Mouse (Mus musculus): ENCODE measurements around the gene Zdhhc25. TPM values are rescaled to one million over a fixed set of nuclear protein-coding genes. Genes with fewer than 3 reads are reported as not detected.

The Zdhhc25 gene
- polyA plus RNA-seq, 1 experiment from 2014 or later, result not detected

- no peak for ATAC-seq (replicated peaks; ENCODE audit: insufficient number of reproducible peaks, low FRiP score, low TSS enrichment)
- H3K4me3 ChIP-seq (ENCODE audit: low read depth, low read length), result no peak overlapping the region
- 69% methylated on average over 2 of the region's 2 CpGs for WGBS (ENCODE audit: insufficient replicate concordance)
- no peak overlapping the region for H3K27ac ChIP-seq (ENCODE audit: low read depth, low read length)
- H3K27me3 ChIP-seq (ENCODE audit: control insufficient read depth, insufficient read depth, low read length), result no peaks in the 10 kb centered on the region
- H3K9me3 ChIP-seq (replicated peaks; ENCODE audit: control insufficient read depth, low read length), result no peaks in the 10 kb centered on the region
- H3K4me1 ChIP-seq (ENCODE audit: control insufficient read depth, insufficient read depth, low read length), result no peaks in the 10 kb centered on the region
- no peaks in the 10 kb centered on the region for H3K36me3 ChIP-seq (ENCODE audit: control insufficient read depth, insufficient read depth, low read length)
- H3K9ac ChIP-seq (ENCODE audit: low read depth, low read length), result no peak overlapping the region
- H3K4me2 ChIP-seq, result no peak overlapping the region
These were observed 23.8 kb downstream of the Zdhhc25 start for GRCm38 (mm10) chr15:88623891-88624290.

- no peak overlapping the region for H3K27ac ChIP-seq (ENCODE audit: low read depth, low read length)
- no peak for ATAC-seq (replicated peaks; ENCODE audit: insufficient number of reproducible peaks, low FRiP score, low TSS enrichment)
- H3K4me1 ChIP-seq (ENCODE audit: control insufficient read depth, insufficient read depth, low read length), result no peaks in the 10 kb centered on the region
- H3K36me3 ChIP-seq (ENCODE audit: control insufficient read depth, insufficient read depth, low read length), result no peaks in the 10 kb centered on the region
- no peaks in the 10 kb centered on the region for H3K9me3 ChIP-seq (replicated peaks; ENCODE audit: control insufficient read depth, low read length)
- H3K9ac ChIP-seq (ENCODE audit: low read depth, low read length), result no peak overlapping the region
- H3K4me3 ChIP-seq (ENCODE audit: low read depth, low read length), result no peak overlapping the region
- H3K27me3 ChIP-seq (ENCODE audit: control insufficient read depth, insufficient read depth, low read length), result no peaks in the 10 kb centered on the region
- H3K4me2 ChIP-seq, result no peak overlapping the region
- WGBS (ENCODE audit: insufficient replicate concordance), result 82% methylated on average over 6 of the region's 6 CpGs
These were observed 24.8 kb downstream of the Zdhhc25 start for GRCm38 (mm10) chr15:88624874-88625277.

GRCm38 (mm10) chr15:88625303-88626066 lies 25.4 kb downstream of the Zdhhc25 start:
- ATAC-seq (replicated peaks; ENCODE audit: insufficient number of reproducible peaks, low FRiP score, low TSS enrichment), result no peak
- WGBS (ENCODE audit: insufficient replicate concordance), result 67% methylated on average over 3 of the region's 3 CpGs
- H3K4me2 ChIP-seq, result no peak overlapping the region
- H3K4me3 ChIP-seq (ENCODE audit: low read depth, low read length), result no peak overlapping the region
- no peaks in the 10 kb centered on the region for H3K9me3 ChIP-seq (replicated peaks; ENCODE audit: control insufficient read depth, low read length)
- H3K36me3 ChIP-seq (ENCODE audit: control insufficient read depth, insufficient read depth, low read length), result no peaks in the 10 kb centered on the region
- no peak overlapping the region for H3K9ac ChIP-seq (ENCODE audit: low read depth, low read length)
- no peaks in the 10 kb centered on the region for H3K27me3 ChIP-seq (ENCODE audit: control insufficient read depth, insufficient read depth, low read length)
- no peak overlapping the region for H3K27ac ChIP-seq (ENCODE audit: low read depth, low read length)
- no peaks in the 10 kb centered on the region for H3K4me1 ChIP-seq (ENCODE audit: control insufficient read depth, insufficient read depth, low read length)

GRCm38 (mm10) chr15:88626886-88627488 lies 26.9 kb downstream of the Zdhhc25 start:
- WGBS (ENCODE audit: insufficient replicate concordance), result 82% methylated on average over 5 of the region's 5 CpGs
- no peak for ATAC-seq (replicated peaks; ENCODE audit: insufficient number of reproducible peaks, low FRiP score, low TSS enrichment)
- Histone ChIP-seq H3K4me3 (ENCODE audit: low read depth, low read length) (no peak overlapping the region), H3K27me3 (ENCODE audit: control insufficient read depth, insufficient read depth, low read length) (no peaks in the 10 kb centered on the region), H3K9ac (ENCODE audit: low read depth, low read length) (no peak overlapping the region), H3K4me1 (ENCODE audit: control insufficient read depth, insufficient read depth, low read length) (no peaks in the 10 kb centered on the region), H3K4me2 (no peak overlapping the region), H3K9me3 (replicated peaks; ENCODE audit: control insufficient read depth, low read length) (no peaks in the 10 kb centered on the region), H3K36me3 (ENCODE audit: control insufficient read depth, insufficient read depth, low read length) (no peaks in the 10 kb centered on the region), H3K27ac (ENCODE audit: low read depth, low read length) (no peak overlapping the region)

GRCm38 (mm10) chr15:88628801-88629356 lies 28.8 kb downstream of the Zdhhc25 start:
- Histone ChIP-seq H3K9me3 (replicated peaks; ENCODE audit: control insufficient read depth, low read length) (no peaks in the 10 kb centered on the region), H3K4me2 (no peak overlapping the region), H3K36me3 (ENCODE audit: control insufficient read depth, insufficient read depth, low read length) (no peaks in the 10 kb centered on the region), H3K4me1 (ENCODE audit: control insufficient read depth, insufficient read depth, low read length) (no peaks in the 10 kb centered on the region), H3K4me3 (ENCODE audit: low read depth, low read length) (no peak overlapping the region), H3K9ac (ENCODE audit: low read depth, low read length) (no peak overlapping the region), H3K27ac (ENCODE audit: low read depth, low read length) (no peak overlapping the region), H3K27me3 (ENCODE audit: control insufficient read depth, insufficient read depth, low read length) (no peaks in the 10 kb centered on the region)
- 53% methylated on average over 9 of the region's 9 CpGs for WGBS (ENCODE audit: insufficient replicate concordance)
- no peak for ATAC-seq (replicated peaks; ENCODE audit: insufficient number of reproducible peaks, low FRiP score, low TSS enrichment)

GRCm38 (mm10) chr15:88635205-88635604 lies 35.1 kb downstream of the Zdhhc25 start:
- ATAC-seq (replicated peaks; ENCODE audit: insufficient number of reproducible peaks, low FRiP score, low TSS enrichment), result no peak
- no peaks in the 10 kb centered on the region for H3K27me3 ChIP-seq (ENCODE audit: control insufficient read depth, insufficient read depth, low read length)
- no peak overlapping the region for H3K27ac ChIP-seq (ENCODE audit: low read depth, low read length)
- H3K4me1 ChIP-seq (ENCODE audit: control insufficient read depth, insufficient read depth, low read length), result no peaks in the 10 kb centered on the region
- no peaks in the 10 kb centered on the region for H3K36me3 ChIP-seq (ENCODE audit: control insufficient read depth, insufficient read depth, low read length)
- no peaks in the 10 kb centered on the region for H3K9me3 ChIP-seq (replicated peaks; ENCODE audit: control insufficient read depth, low read length)
- no peak overlapping the region for H3K9ac ChIP-seq (ENCODE audit: low read depth, low read length)
- H3K4me3 ChIP-seq (ENCODE audit: low read depth, low read length), result no peak overlapping the region
- 68% methylated on average over 5 of the region's 5 CpGs for WGBS (ENCODE audit: insufficient replicate concordance)
- H3K4me2 ChIP-seq, result no peak overlapping the region

GRCm38 (mm10) chr15:88651019-88651418 lies 50.9 kb downstream of the Zdhhc25 start:
- no peak overlapping the region for H3K27ac ChIP-seq (ENCODE audit: low read depth, low read length)
- ATAC-seq (replicated peaks; ENCODE audit: insufficient number of reproducible peaks, low FRiP score, low TSS enrichment), result no peak
- no peaks in the 10 kb centered on the region for H3K36me3 ChIP-seq (ENCODE audit: control insufficient read depth, insufficient read depth, low read length)
- H3K4me1 ChIP-seq (ENCODE audit: control insufficient read depth, insufficient read depth, low read length), result no peaks in the 10 kb centered on the region
- WGBS (ENCODE audit: insufficient replicate concordance), result 26% methylated on average over 13 of the region's 13 CpGs
- H3K4me3 ChIP-seq (ENCODE audit: low read depth, low read length), result no peak overlapping the region
- no peaks in the 10 kb centered on the region for H3K9me3 ChIP-seq (replicated peaks; ENCODE audit: control insufficient read depth, low read length)
- no peak overlapping the region for H3K9ac ChIP-seq (ENCODE audit: low read depth, low read length)
- peaks cover 7% of the 10 kb centered on the region; the same call in 1 of the 2 replicates for H3K27me3 ChIP-seq (ENCODE audit: control insufficient read depth, insufficient read depth, low read length)
- H3K4me2 ChIP-seq, result no peak overlapping the region
